Mouse (Mus musculus) heart, embryonic 16.5 days (tissue): ENCODE measurements around the gene Mpi. TPM values are rescaled to one million over a fixed set of nuclear protein-coding genes. Genes with fewer than 3 reads are reported as not detected.

Experiments
- ATAC-seq: fragments of 200-750 bp; cut with Nextera tagmentation; replicated peaks from 2 replicates; pipeline ENCODE4 v1.8.0; 2017; ENCODE audit warnings: moderate number of reproducible peaks; ENCODE audit not compliant: insufficient read depth, low FRiP score; ENCODE audit errors: extremely low read depth
- H3K27ac ChIP-seq: fragments of 300-500 bp; sonication (generic); 2 replicates; pipeline ENCODE4 v1.5.1; 2014; ENCODE audit warnings: mild to moderate bottlenecking, low read length, control low read depth, moderate library complexity
- H3K27me3 ChIP-seq: fragments of 300-500 bp; sonication (generic); 2 replicates; pipeline ENCODE4 v1.6.1; 2014; ENCODE audit warnings: low read length, mixed read lengths; ENCODE audit not compliant: control insufficient read depth, insufficient read depth
- H3K36me3 ChIP-seq: fragments of 300-500 bp; sonication (generic); 2 replicates; pipeline ENCODE4 v1.6.1; 2014; ENCODE audit not compliant: control insufficient read depth, insufficient read depth
- H3K4me1 ChIP-seq: fragments of 300-500 bp; sonication (generic); 2 replicates; pipeline ENCODE4 v1.6.1; 2014; ENCODE audit warnings: low read length, mixed read lengths; ENCODE audit not compliant: control insufficient read depth, insufficient read depth
- H3K4me2 ChIP-seq: fragments of 300-500 bp; sonication (generic); 2 replicates; pipeline ENCODE4 v1.6.1; 2014; ENCODE audit warnings: low read depth, mild to moderate bottlenecking, control low read depth, low read length
- H3K4me3 ChIP-seq: fragments of 300-500 bp; sonication (generic); 2 replicates; pipeline ENCODE4 v1.5.1; 2014; ENCODE audit warnings: mild to moderate bottlenecking, control low read depth, low read length
- H3K9ac ChIP-seq: fragments of 300-500 bp; sonication (generic); 2 replicates; pipeline ENCODE4 v1.6.1; 2014; ENCODE audit warnings: low read length, control low read depth
- H3K9me3 ChIP-seq: fragments of 300-500 bp; sonication (generic); replicated peaks from 2 replicates; pipeline ENCODE4 v1.6.1; 2016; ENCODE audit warnings: low read length; ENCODE audit not compliant: control insufficient read depth
- WGBS: fragments of 180-500 bp; shearing (Covaris S2); extraction: QIAGEN DNeasy Blood & Tissue Kit; methylation state at CpG from one replicate; pipeline ENCODE4 v1.1.7; 2014; 5-methylcytosine and 5-hydroxymethylcytosine counted together
- polyA plus RNA-seq: library from polyadenylated mRNA; unstranded; fragments of >200 nt; fragmentation: Nextera tagmentation; extraction: Ambion mirVana; gene quantifications from 2 replicates; pipeline ENCODE4 v1.2.1, GENCODE M21; 2015

Mpi gene
- polyA plus RNA-seq, 1 experiment from 2014 or later: 89.8 TPM

GRCm38 (mm10) chr9:57557215-57557614, 4.7 kb upstream of the Mpi start:
- Histone ChIP-seq H3K4me1 (peaks cover 16% of the 10 kb centered on the region), H3K27ac (no peak overlapping the region), H3K9me3 (no peaks in the 10 kb centered on the region), H3K4me3 (no peak overlapping the region), H3K9ac (no peak overlapping the region), H3K36me3 (no peaks in the 10 kb centered on the region), H3K4me2 (no peak overlapping the region), H3K27me3 (no peaks in the 10 kb centered on the region)
- WGBS: 83% methylated on average over 3 of the region's 3 CpGs
- no peak for ATAC-seq

- no peak overlapping the region for H3K9ac ChIP-seq
- peaks cover 19% of the 10 kb centered on the region for H3K4me1 ChIP-seq
- H3K4me3 ChIP-seq: no peak overlapping the region
- H3K27ac ChIP-seq: no peak overlapping the region
- H3K36me3 ChIP-seq: 0 out of 2 replicates have a peak, but pooled peaks cover 2% of the 10 kb centered on the region
- H3K27me3 ChIP-seq: no peaks in the 10 kb centered on the region
- no peaks in the 10 kb centered on the region for H3K9me3 ChIP-seq
- 58% methylated on average over 3 of the region's 3 CpGs for WGBS
- no peak overlapping the region for H3K4me2 ChIP-seq
- no peak for ATAC-seq
Measured at GRCm38 (mm10) chr9:57554753-57555152, 2.2 kb upstream of the Mpi start.

GRCm38 (mm10) chr9:57553119-57553518, 556 bp upstream of the Mpi start:
- H3K27me3 ChIP-seq: no peaks in the 10 kb centered on the region
- H3K4me3 ChIP-seq: no peak overlapping the region
- 74% methylated on average over 11 of the region's 11 CpGs for WGBS
- no peak for ATAC-seq
- H3K4me1 ChIP-seq: peaks cover 30% of the 10 kb centered on the region
- H3K36me3 ChIP-seq: peaks cover 9% of the 10 kb centered on the region; the same call in 1 of the 2 replicates
- H3K4me2 ChIP-seq: no peak overlapping the region
- H3K9ac ChIP-seq: no peak overlapping the region; the same call in 1 of the 2 replicates
- H3K9me3 ChIP-seq: no peaks in the 10 kb centered on the region
- H3K27ac ChIP-seq: no peak overlapping the region

GRCm38 (mm10) chr9:57550126-57550862, 2.3 kb downstream of the Mpi start:
- ATAC-seq: peak; percentile 89

GRCm38 (mm10) chr9:57549186-57549585, 3.4 kb downstream of the Mpi start:
- Histone ChIP-seq H3K4me2 (no peak overlapping the region), H3K27me3 (no peaks in the 10 kb centered on the region), H3K36me3 (peaks cover 31% of the 10 kb centered on the region), H3K27ac (peak overlapping the region; percentile 80), H3K4me3 (no peak overlapping the region), H3K9ac (peak overlapping the region; percentile 22; the same call in 1 of the 2 replicates), H3K9me3 (no peaks in the 10 kb centered on the region), H3K4me1 (peaks cover 30% of the 10 kb centered on the region)
- no peak for ATAC-seq
- 85% methylated on average over 4 of the region's 4 CpGs for WGBS

More at GRCm38 (mm10) chr9:57550126-57550862, 2.3 kb downstream of the Mpi start:
- Histone ChIP-seq H3K4me1 (peaks cover 30% of the 10 kb centered on the region), H3K4me2 (peak overlapping the region; percentile 26), H3K27ac (peak overlapping the region; percentile 80), H3K9me3 (no peaks in the 10 kb centered on the region), H3K4me3 (0 out of 2 replicates have a peak overlapping the region, but pooled peaks have one; percentile 15), H3K27me3 (no peaks in the 10 kb centered on the region), H3K36me3 (peaks cover 22% of the 10 kb centered on the region), H3K9ac (no peak overlapping the region)
- 52% methylated on average over 11 of the region's 11 CpGs for WGBS

- H3K27ac ChIP-seq: no peak overlapping the region
- H3K27me3 ChIP-seq: no peaks in the 10 kb centered on the region
- H3K4me2 ChIP-seq: no peak overlapping the region
- ATAC-seq: no peak
- WGBS: 84% methylated on average over 11 of the region's 11 CpGs
- H3K9ac ChIP-seq: no peak overlapping the region
- H3K4me1 ChIP-seq: peaks cover 29% of the 10 kb centered on the region
- H3K9me3 ChIP-seq: no peaks in the 10 kb centered on the region
- H3K36me3 ChIP-seq: peaks cover 44% of the 10 kb centered on the region
- no peak overlapping the region for H3K4me3 ChIP-seq
Measured at GRCm38 (mm10) chr9:57547869-57548268, 4.7 kb downstream of the Mpi start.

GRCm38 (mm10) chr9:57547287-57547686, 5.3 kb downstream of the Mpi start:
- Histone ChIP-seq H3K4me1 (peaks cover 28% of the 10 kb centered on the region), H3K4me3 (no peak overlapping the region), H3K27me3 (no peaks in the 10 kb centered on the region), H3K36me3 (peaks cover 47% of the 10 kb centered on the region), H3K9ac (no peak overlapping the region), H3K27ac (no peak overlapping the region), H3K4me2 (no peak overlapping the region), H3K9me3 (no peaks in the 10 kb centered on the region)
- ATAC-seq: no peak
- WGBS: 52% methylated on average over 5 of the region's 5 CpGs

- H3K4me1 ChIP-seq: peaks cover 3% of the 10 kb centered on the region
- no peaks in the 10 kb centered on the region for H3K9me3 ChIP-seq
- peaks cover 45% of the 10 kb centered on the region for H3K36me3 ChIP-seq
- H3K4me3 ChIP-seq: no peak overlapping the region
- no peak for ATAC-seq
- no peak overlapping the region for H3K4me2 ChIP-seq
- H3K27me3 ChIP-seq: no peaks in the 10 kb centered on the region
- H3K27ac ChIP-seq: no peak overlapping the region
- no peak overlapping the region for H3K9ac ChIP-seq
- 75% methylated on average over 3 of the region's 3 CpGs for WGBS
Measured at GRCm38 (mm10) chr9:57543951-57544350, 8.6 kb downstream of the Mpi start.

- Histone ChIP-seq H3K27me3 (no peaks in the 10 kb centered on the region), H3K9ac (no peak overlapping the region), H3K27ac (no peak overlapping the region), H3K4me3 (no peak overlapping the region), H3K4me1 (peaks cover 13% of the 10 kb centered on the region), H3K4me2 (no peak overlapping the region), H3K9me3 (no peaks in the 10 kb centered on the region), H3K36me3 (peaks cover 36% of the 10 kb centered on the region)
- no peak for ATAC-seq
- WGBS: 12% methylated on average over 1 of the region's 1 CpGs
Measured at GRCm38 (mm10) chr9:57541312-57541711, 11.3 kb downstream of the Mpi start.
